12 mouse cellular contexts compared by ENCODE assay signal in the genomic region with DNA sequence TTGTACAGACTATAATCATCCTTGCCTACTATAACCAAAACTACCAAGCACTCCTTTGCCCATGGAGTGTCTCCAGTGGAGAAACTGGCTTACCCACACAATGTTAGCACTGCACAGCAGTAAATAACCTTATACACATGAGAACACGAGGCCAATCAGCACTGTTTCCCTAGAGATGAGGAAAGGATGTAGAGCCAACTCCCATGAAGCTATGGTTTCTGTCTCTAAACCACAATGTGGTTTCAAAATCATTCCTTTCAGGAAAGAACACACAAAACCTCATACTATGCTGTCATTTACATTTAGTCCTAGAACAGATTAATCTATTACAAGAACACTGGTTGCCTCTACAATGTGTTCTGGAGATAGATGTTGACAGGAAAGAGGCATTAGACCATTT. TPM values are rescaled to one million over a fixed set of nuclear protein-coding genes. Genes with fewer than 3 reads are reported as not detected.
DNase-seq lines count a peak whose midpoint lies in the region; ATAC-seq and TF ChIP-seq lines count a peak whose summit lies in the region.
"Had no signal": no experiment of that assay in that cellular context is flagged by ENCODE, and none has a peak within 500 bp of the region (broad histone marks: within the 10 kb centered on the region; RNA-seq: fewer than 3 reads in every experiment).

No protein-coding gene starts in this region.

- no peaks in the 10 kb centered on the region for H3K9me3 ChIP-seq in heart, embryonic 12.5 days (replicated peaks)
- H3K9me3 ChIP-seq in neural tube, embryonic 11.5 days (ENCODE audit: control insufficient read depth, low read length) = no peaks in the 10 kb centered on the region
- no peaks in the 10 kb centered on the region for H3K9me3 ChIP-seq in limb, embryonic 13.5 days
- H3K9me3 ChIP-seq in stomach, postnatal 0 days (ENCODE audit: control insufficient read depth, low read length) = no peaks in the 10 kb centered on the region

- no peak for ATAC-seq in heart, embryonic 12.5 days (ENCODE audit: insufficient number of reproducible peaks, low FRiP score)
- ATAC-seq in neural tube, embryonic 11.5 days (ENCODE audit: insufficient read depth, low FRiP score, low TSS enrichment) = no peak
- ATAC-seq in limb, embryonic 13.5 days (ENCODE audit: low FRiP score, low read depth) = no peak
- no peak for ATAC-seq in stomach, postnatal 0 days (ENCODE audit: low FRiP score, low TSS enrichment)

- H3K4me1 ChIP-seq in heart, embryonic 12.5 days (replicated peaks) = peaks cover 7% of the 10 kb centered on the region
- peaks cover 8% of the 10 kb centered on the region for H3K4me1 ChIP-seq in neural tube, embryonic 11.5 days (ENCODE audit: control insufficient read depth, insufficient read depth, low read length)
- peaks cover 12% of the 10 kb centered on the region for H3K4me1 ChIP-seq in limb, embryonic 13.5 days
- H3K4me1 ChIP-seq in stomach, postnatal 0 days (replicated peaks; ENCODE audit: control insufficient read depth, insufficient read depth) = peaks cover 5% of the 10 kb centered on the region; the same call in 1 of the 2 replicates

- no peak overlapping the region for H3K9ac ChIP-seq in heart, embryonic 12.5 days
- no peak overlapping the region for H3K9ac ChIP-seq in neural tube, embryonic 11.5 days (ENCODE audit: low read length)
- no peak overlapping the region for H3K9ac ChIP-seq in limb, embryonic 13.5 days
- H3K9ac ChIP-seq in stomach, postnatal 0 days (ENCODE audit: low read length) = no peak overlapping the region

- DNase-seq in heart, postnatal 36 days = no peak
- no peak for DNase-seq in neural tube, embryonic 11.5 days (ENCODE audit: low spot score)
- no peak for DNase-seq in neural tube, embryonic 10.5 days (ENCODE audit: extremely low spot score, low spot score)
- DNase-seq in stomach, postnatal 0 days (ENCODE audit: low spot score) = no peak
- DNase-seq in urinary bladder, postnatal 36 days (ENCODE audit: low spot score in 2 of 2) = no peak
- no peak for DNase-seq in layer of hippocampus, postnatal 14 days (ENCODE audit: low spot score in 2 of 2)
- DNase-seq: adrenal gland, postnatal 10 days; spleen, adult 18-20 months had no signal

- H3K4me2 ChIP-seq in heart, embryonic 12.5 days = 0 out of 2 replicates have a peak overlapping the region, but pooled peaks have one; percentile 31
- no peak overlapping the region; the same call in 1 of the 2 replicates for H3K4me2 ChIP-seq in neural tube, embryonic 11.5 days (ENCODE audit: low read depth)
- H3K4me2 ChIP-seq in limb, embryonic 13.5 days (replicated peaks) = peak overlapping the region; percentile 98; the same call in 1 of the 2 replicates
- H3K4me2 ChIP-seq in stomach, postnatal 0 days (replicated peaks; ENCODE audit: low read depth) = peak overlapping the region; percentile 92

- TF ChIP-seq CTCF in stomach, postnatal 0 days (IDR thresholded peaks at IDR 0.05; ENCODE audit: low read depth) = no peak

- no peaks in the 10 kb centered on the region for H3K27me3 ChIP-seq in heart, embryonic 12.5 days (replicated peaks)
- H3K27me3 ChIP-seq in neural tube, embryonic 11.5 days (ENCODE audit: control insufficient read depth, insufficient read depth, low read length) = no peaks in the 10 kb centered on the region
- no peaks in the 10 kb centered on the region for H3K27me3 ChIP-seq in limb, embryonic 13.5 days
- H3K27me3 ChIP-seq in stomach, postnatal 0 days (ENCODE audit: control insufficient read depth, insufficient read depth, low read length) = no peaks in the 10 kb centered on the region

- intact Hi-C loops in heart, postnatal 36 days (cut with DNase I) = no loop called here

- 45% methylated on average over 1 of the region's 1 CpGs for WGBS in heart, embryonic 12.5 days
- WGBS in neural tube, embryonic 11.5 days = 51% methylated on average over 1 of the region's 1 CpGs
- WGBS in limb, embryonic 13.5 days = 55% methylated on average over 1 of the region's 1 CpGs
- 55% methylated on average over 1 of the region's 1 CpGs for WGBS in stomach, postnatal 0 days

- H3K27ac ChIP-seq in heart, embryonic 12.5 days (ENCODE audit: poor library complexity, severe bottlenecking) = no peak overlapping the region
- H3K27ac ChIP-seq in neural tube, embryonic 11.5 days (ENCODE audit: low read depth, low read length) = no peak overlapping the region
- no peak overlapping the region for H3K27ac ChIP-seq in limb, embryonic 13.5 days
- no peak overlapping the region for H3K27ac ChIP-seq in stomach, postnatal 0 days (replicated peaks)

- peaks cover 23% of the 10 kb centered on the region for H3K36me3 ChIP-seq in heart, embryonic 12.5 days
- peaks cover 3% of the 10 kb centered on the region; the same call in 1 of the 2 replicates for H3K36me3 ChIP-seq in neural tube, embryonic 11.5 days (ENCODE audit: control insufficient read depth, insufficient read depth, low read length)
- H3K36me3 ChIP-seq in limb, embryonic 13.5 days = peaks cover 21% of the 10 kb centered on the region
- peaks cover 6% of the 10 kb centered on the region for H3K36me3 ChIP-seq in stomach, postnatal 0 days (ENCODE audit: control insufficient read depth, insufficient read depth, low read length)

- no peak for TF ChIP-seq EP300 in stomach, postnatal 0 days (optimal IDR thresholded peaks at IDR 0.05)

- no peak overlapping the region for H3K4me3 ChIP-seq in heart, embryonic 12.5 days
- H3K4me3 ChIP-seq in neural tube, embryonic 11.5 days (ENCODE audit: low read depth, low read length) = peak overlapping the region; percentile 89
- H3K4me3 ChIP-seq in limb, embryonic 13.5 days = peak overlapping the region; percentile 90; the same call in 1 of the 2 replicates
- no peak overlapping the region for H3K4me3 ChIP-seq in stomach, postnatal 0 days (ENCODE audit: low read depth, low read length)

RNA-seq across cellular contexts. Expression of gene Pigt, which starts 1.0 kb away (rescaled TPM):
- polyA plus RNA-seq in heart, embryonic 12.5 days (2016; fragmentation: Nextera tagmentation; extraction: Ambion mirVana) = 53.4 and 54.3 TPM in 2 replicates
- 10 to 100 TPM; 34.2 to 35.6 TPM for total RNA-seq in heart, postnatal 36 days (2021)
- polyA plus RNA-seq in neural tube, embryonic 11.5 days (2014; fragmentation: Nextera tagmentation; extraction: Ambion mirVana) = 55.0 and 57.4 TPM in 2 replicates
- 45.9 and 46.8 TPM in 2 replicates for polyA plus RNA-seq in limb, embryonic 13.5 days (2015; fragmentation: Nextera tagmentation; extraction: Ambion mirVana)
- polyA plus RNA-seq in stomach, postnatal 0 days (2015; fragmentation: Nextera tagmentation; extraction: Ambion mirVana) = 53.6 and 54.7 TPM in 2 replicates
- total RNA-seq in layer of hippocampus, postnatal 14 days (2021) = 10 to 100 TPM; 95.2 to 96.5 TPM

RNA-seq across cellular contexts. Expression of gene Dbndd2, which starts 10.4 kb away (rescaled TPM):
- polyA plus RNA-seq in heart, embryonic 12.5 days (2016; fragmentation: Nextera tagmentation; extraction: Ambion mirVana) = 7.3 and 11.3 TPM in 2 replicates
- 10 to 100 TPM; 14.3 to 15.8 TPM for total RNA-seq in heart, postnatal 36 days (2021)
- polyA plus RNA-seq in neural tube, embryonic 11.5 days (2014; fragmentation: Nextera tagmentation; extraction: Ambion mirVana) = 3.5 and 4.5 TPM in 2 replicates
- 1.4 and 2.3 TPM in 2 replicates for polyA plus RNA-seq in limb, embryonic 13.5 days (2015; fragmentation: Nextera tagmentation; extraction: Ambion mirVana)
- polyA plus RNA-seq in stomach, postnatal 0 days (2015; fragmentation: Nextera tagmentation; extraction: Ambion mirVana) = 27.3 and 27.8 TPM in 2 replicates
- 10 to 100 TPM; 87.6 to 88.0 TPM for total RNA-seq in layer of hippocampus, postnatal 14 days (2021)

RNA-seq across cellular contexts. Expression of gene Trp53tg5, which starts 22.8 kb away (rescaled TPM):
- polyA plus RNA-seq in heart, embryonic 12.5 days (2016; fragmentation: Nextera tagmentation; extraction: Ambion mirVana) = 0.19 TPM in 1 of 2 replicates, not detected in the other
- not detected for total RNA-seq in heart, postnatal 36 days (2021)
- polyA plus RNA-seq in neural tube, embryonic 11.5 days (2014; fragmentation: Nextera tagmentation; extraction: Ambion mirVana) = not detected in 2 replicates
- polyA plus RNA-seq in limb, embryonic 13.5 days (2015; fragmentation: Nextera tagmentation; extraction: Ambion mirVana) = not detected in 2 replicates
- not detected in 2 replicates for polyA plus RNA-seq in stomach, postnatal 0 days (2015; fragmentation: Nextera tagmentation; extraction: Ambion mirVana)
- total RNA-seq in layer of hippocampus, postnatal 14 days (2021) = not detected
- total RNA-seq: adrenal gland, postnatal 10 days; gastrocnemius, postnatal 4 days had no signal
- polyA plus RNA-seq: large intestine, adult 2 months had no signal

RNA-seq across cellular contexts. Expression of gene Gm20458, which starts 35.6 kb away (rescaled TPM):
- 11.8 and 16.9 TPM in 2 replicates for polyA plus RNA-seq in heart, embryonic 12.5 days (2016; fragmentation: Nextera tagmentation; extraction: Ambion mirVana)
- 1 to 10 TPM; 7.6 to 7.7 TPM for total RNA-seq in heart, postnatal 36 days (2021)
- polyA plus RNA-seq in neural tube, embryonic 11.5 days (2014; fragmentation: Nextera tagmentation; extraction: Ambion mirVana) = 4.9 and 6.4 TPM in 2 replicates
- polyA plus RNA-seq in limb, embryonic 13.5 days (2015; fragmentation: Nextera tagmentation; extraction: Ambion mirVana) = 5.5 and 7.4 TPM in 2 replicates
- polyA plus RNA-seq in stomach, postnatal 0 days (2015; fragmentation: Nextera tagmentation; extraction: Ambion mirVana) = 26.9 and 28.1 TPM in 2 replicates
- total RNA-seq in layer of hippocampus, postnatal 14 days (2021) = 10 to 100 TPM; 12.7 to 18.8 TPM

RNA-seq across cellular contexts. Expression of gene Sys1, which starts 39.6 kb away (rescaled TPM):
- 36.4 and 40.3 TPM in 2 replicates for polyA plus RNA-seq in heart, embryonic 12.5 days (2016; fragmentation: Nextera tagmentation; extraction: Ambion mirVana)
- 10 to 100 TPM; 23.0 to 24.6 TPM for total RNA-seq in heart, postnatal 36 days (2021)
- 64.2 and 64.4 TPM in 2 replicates for polyA plus RNA-seq in neural tube, embryonic 11.5 days (2014; fragmentation: Nextera tagmentation; extraction: Ambion mirVana)
- 65.2 and 66.6 TPM in 2 replicates for polyA plus RNA-seq in limb, embryonic 13.5 days (2015; fragmentation: Nextera tagmentation; extraction: Ambion mirVana)
- 46.9 and 48.6 TPM in 2 replicates for polyA plus RNA-seq in stomach, postnatal 0 days (2015; fragmentation: Nextera tagmentation; extraction: Ambion mirVana)
- total RNA-seq in layer of hippocampus, postnatal 14 days (2021) = 10 to 100 TPM; 39.1 to 44.7 TPM

Comparison
In these comparisons a context has a peak if more than half of its experiments do, and no peak if none do; other contexts are left out.
1. H3K4me3 ChIP-seq: peak in neural tube, embryonic 11.5 days (single experiment) and limb, embryonic 13.5 days (single experiment); none in heart, embryonic 12.5 days (single experiment) and stomach, postnatal 0 days (single experiment).